Mouse (Mus musculus): ENCODE results near the gene Ina. TPM values are rescaled to one million over a fixed set of nuclear protein-coding genes. Genes with fewer than 3 reads are reported as not detected.

Gene Ina
- polyA plus RNA-seq (2015; fragmentation: Nextera tagmentation; extraction: Ambion mirVana) = 385 and 491 TPM in 2 replicates

GRCm38 (mm10) chr19:47014447-47015381, at the start of gene Ina, which contains the start of gene Nt5c2:
Gene Ina (plus strand): TSS chr19:47014698.
Gene Nt5c2 (minus strand): TSS chr19:47015153.
- under 1% methylated on average over 116 of the region's 124 CpGs for WGBS
- peak within 1 kb of the TSS; percentile 72 for H3K4me3 ChIP-seq (replicated peaks)
- peaks cover 6% of the 10 kb centered on the region; the same call in 1 of the 2 replicates for H3K27me3 ChIP-seq (replicated peaks)
- H3K27ac ChIP-seq (replicated peaks) = peak within 1 kb of the TSS; percentile 94
- no peaks in the 10 kb centered on the region for H3K36me3 ChIP-seq
- no peaks in the 10 kb centered on the region for H3K9me3 ChIP-seq (replicated peaks)
- H3K4me1 ChIP-seq = peaks cover 24% of the 10 kb centered on the region
- peak within 1 kb of the TSS; percentile 85 for H3K9ac ChIP-seq (replicated peaks)
- peak within 1 kb of the TSS; percentile 76 for H3K4me2 ChIP-seq
- ATAC-seq (ENCODE audit: low FRiP score) = peak; percentile 91

- peaks cover 17% of the 10 kb centered on the region for H3K4me1 ChIP-seq
- H3K9me3 ChIP-seq (replicated peaks) = no peaks in the 10 kb centered on the region
- no peaks in the 10 kb centered on the region for H3K27me3 ChIP-seq (replicated peaks)
- H3K36me3 ChIP-seq = no peaks in the 10 kb centered on the region
- H3K4me3 ChIP-seq (replicated peaks) = no peak overlapping the region
- H3K4me2 ChIP-seq = no peak overlapping the region
- no peak overlapping the region for H3K9ac ChIP-seq (replicated peaks)
- no peak for ATAC-seq (ENCODE audit: low FRiP score)
- no peak overlapping the region for H3K27ac ChIP-seq (replicated peaks)
Measured at GRCm38 (mm10) chr19:46965496-46965895, 49.0 kb upstream of the Ina start.

GRCm38 (mm10) chr19:46966330-46966729, 48.2 kb upstream of the Ina start:
- Histone ChIP-seq H3K4me3 (replicated peaks) (no peak overlapping the region), H3K36me3 (no peaks in the 10 kb centered on the region)
- WGBS = 96% methylated on average over 6 of the region's 6 CpGs

GRCm38 (mm10) chr19:46967861-46968260, 46.6 kb upstream of the Ina start:
- no peak overlapping the region for H3K4me2 ChIP-seq
- H3K27me3 ChIP-seq (replicated peaks) = no peaks in the 10 kb centered on the region
- no peak for ATAC-seq (ENCODE audit: low FRiP score)
- H3K36me3 ChIP-seq = no peaks in the 10 kb centered on the region
- H3K4me3 ChIP-seq (replicated peaks) = no peak overlapping the region
- no peak overlapping the region for H3K9ac ChIP-seq (replicated peaks)
- peaks cover 21% of the 10 kb centered on the region for H3K4me1 ChIP-seq
- WGBS = 38% methylated on average over 4 of the region's 4 CpGs
- H3K27ac ChIP-seq (replicated peaks) = no peak overlapping the region
- no peaks in the 10 kb centered on the region for H3K9me3 ChIP-seq (replicated peaks)

More at GRCm38 (mm10) chr19:46966330-46966729, 48.2 kb upstream of the Ina start:
- Histone ChIP-seq H3K9ac (replicated peaks) (no peak overlapping the region), H3K9me3 (replicated peaks) (no peaks in the 10 kb centered on the region), H3K27me3 (replicated peaks) (no peaks in the 10 kb centered on the region), H3K4me2 (no peak overlapping the region), H3K4me1 (peaks cover 17% of the 10 kb centered on the region), H3K27ac (replicated peaks) (no peak overlapping the region)
- ATAC-seq (ENCODE audit: low FRiP score) = no peak

- no peak overlapping the region for H3K4me3 ChIP-seq (replicated peaks)
- H3K9ac ChIP-seq (replicated peaks) = no peak overlapping the region
- no peak overlapping the region for H3K4me2 ChIP-seq
- no peaks in the 10 kb centered on the region for H3K36me3 ChIP-seq
- peaks cover 18% of the 10 kb centered on the region for H3K4me1 ChIP-seq
- H3K9me3 ChIP-seq (replicated peaks) = no peaks in the 10 kb centered on the region
- H3K27ac ChIP-seq (replicated peaks) = no peak overlapping the region
- WGBS = 82% methylated on average over 5 of the region's 5 CpGs
- H3K27me3 ChIP-seq (replicated peaks) = no peaks in the 10 kb centered on the region
- no peak for ATAC-seq (ENCODE audit: low FRiP score)
Measured at GRCm38 (mm10) chr19:46968833-46969232, 45.7 kb upstream of the Ina start.

- Histone ChIP-seq H3K4me2 (no peak overlapping the region), H3K4me1 (peaks cover 18% of the 10 kb centered on the region), H3K27ac (replicated peaks) (no peak overlapping the region), H3K4me3 (replicated peaks) (no peak overlapping the region), H3K9me3 (replicated peaks) (no peaks in the 10 kb centered on the region), H3K27me3 (replicated peaks) (no peaks in the 10 kb centered on the region), H3K36me3 (no peaks in the 10 kb centered on the region), H3K9ac (replicated peaks) (no peak overlapping the region)
- 79% methylated on average over 22 of the region's 22 CpGs for WGBS
- no peak for ATAC-seq (ENCODE audit: low FRiP score)
Measured at GRCm38 (mm10) chr19:46969286-46969985, 45.1 kb upstream of the Ina start.

GRCm38 (mm10) chr19:46970121-46970729, 44.3 kb upstream of the Ina start:
- Histone ChIP-seq H3K4me2 (no peak overlapping the region), H3K4me3 (replicated peaks) (no peak overlapping the region), H3K36me3 (no peaks in the 10 kb centered on the region), H3K27me3 (replicated peaks) (no peaks in the 10 kb centered on the region), H3K27ac (replicated peaks) (no peak overlapping the region; the same call in 1 of the 2 replicates), H3K9ac (replicated peaks) (no peak overlapping the region), H3K4me1 (peaks cover 18% of the 10 kb centered on the region), H3K9me3 (replicated peaks) (no peaks in the 10 kb centered on the region)
- no peak for ATAC-seq (ENCODE audit: low FRiP score)
- 54% methylated on average over 13 of the region's 13 CpGs for WGBS

- ATAC-seq (ENCODE audit: low FRiP score) = no peak
- Histone ChIP-seq H3K9ac (replicated peaks) (no peak overlapping the region), H3K4me3 (replicated peaks) (no peak overlapping the region), H3K4me2 (no peak overlapping the region), H3K9me3 (replicated peaks) (no peaks in the 10 kb centered on the region), H3K36me3 (no peaks in the 10 kb centered on the region), H3K27ac (replicated peaks) (peak overlapping the region; percentile 73), H3K27me3 (replicated peaks) (no peaks in the 10 kb centered on the region), H3K4me1 (peaks cover 18% of the 10 kb centered on the region)
- WGBS = 21% methylated on average over 8 of the region's 8 CpGs
Measured at GRCm38 (mm10) chr19:46971051-46971689, 43.3 kb upstream of the Ina start.

GRCm38 (mm10) chr19:46971712-46972111, 42.8 kb upstream of the Ina start:
- H3K4me2 ChIP-seq = no peak overlapping the region
- H3K27me3 ChIP-seq (replicated peaks) = no peaks in the 10 kb centered on the region
- H3K9me3 ChIP-seq (replicated peaks) = no peaks in the 10 kb centered on the region
- peak overlapping the region; percentile 73 for H3K27ac ChIP-seq (replicated peaks)
- no peak overlapping the region for H3K4me3 ChIP-seq (replicated peaks)
- ATAC-seq (ENCODE audit: low FRiP score) = 0 out of 2 replicates have a peak, but pooled peaks have one; percentile 39
- WGBS = 43% methylated on average over 9 of the region's 9 CpGs
- H3K36me3 ChIP-seq = no peaks in the 10 kb centered on the region
- H3K9ac ChIP-seq (replicated peaks) = no peak overlapping the region
- peaks cover 18% of the 10 kb centered on the region for H3K4me1 ChIP-seq

GRCm38 (mm10) chr19:46972159-46972558, 42.3 kb upstream of the Ina start:
- no peak overlapping the region for H3K9ac ChIP-seq (replicated peaks)
- WGBS = 78% methylated on average over 3 of the region's 3 CpGs

GRCm38 (mm10) chr19:46975565-46975964, 38.9 kb upstream of the Ina start:
- WGBS = 71% methylated on average over 4 of the region's 4 CpGs

More at GRCm38 (mm10) chr19:46972159-46972558, 42.3 kb upstream of the Ina start:
- Histone ChIP-seq H3K4me2 (no peak overlapping the region), H3K27ac (replicated peaks) (no peak overlapping the region), H3K4me1 (peaks cover 18% of the 10 kb centered on the region), H3K9me3 (replicated peaks) (no peaks in the 10 kb centered on the region), H3K4me3 (replicated peaks) (no peak overlapping the region), H3K36me3 (no peaks in the 10 kb centered on the region), H3K27me3 (replicated peaks) (no peaks in the 10 kb centered on the region)
- peak; percentile 26; the same call in 1 of the 2 replicates for ATAC-seq (ENCODE audit: low FRiP score)

More at GRCm38 (mm10) chr19:46975565-46975964, 38.9 kb upstream of the Ina start:
- peaks cover 14% of the 10 kb centered on the region for H3K4me1 ChIP-seq
- no peak for ATAC-seq (ENCODE audit: low FRiP score)
- H3K4me3 ChIP-seq (replicated peaks) = no peak overlapping the region
- no peak overlapping the region for H3K4me2 ChIP-seq
- H3K9ac ChIP-seq (replicated peaks) = no peak overlapping the region
- no peak overlapping the region for H3K27ac ChIP-seq (replicated peaks)
- no peaks in the 10 kb centered on the region for H3K9me3 ChIP-seq (replicated peaks)
- no peaks in the 10 kb centered on the region for H3K27me3 ChIP-seq (replicated peaks)
- no peaks in the 10 kb centered on the region for H3K36me3 ChIP-seq
